Mouse (Mus musculus): ENCODE measurements at regions not wholly inside any gene's neighbourhood (a gene's known extent, or its start where the extent isn't known, plus 50 kb on each side); places are given as distances from the start of the nearest gene placed in this dataset.
"Not testable (repeated sequence)": the region's sequence is repeated elsewhere in the genome, so short reads cannot be mapped to it uniquely, and the experiment has no call there.

DNA sequence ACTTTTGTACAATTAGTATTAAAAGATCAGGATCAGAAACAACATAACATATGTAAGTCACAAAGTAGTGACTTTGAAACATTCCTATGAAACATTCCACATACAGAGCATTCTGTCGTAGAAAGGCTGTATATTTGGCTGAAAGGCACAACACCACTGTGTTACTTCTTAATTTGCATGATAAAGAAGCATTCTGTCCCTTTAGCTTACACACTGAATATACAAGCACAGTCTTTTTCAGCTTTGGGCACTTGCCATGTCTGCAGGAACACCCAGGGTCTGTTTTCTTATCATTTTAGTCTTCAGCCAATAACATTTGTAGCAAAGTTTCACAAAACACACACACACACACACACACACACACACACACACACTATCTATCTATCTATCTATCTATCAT, 82.2 kb upstream of the Klhl1 start:
- ATAC-seq (replicated peaks; ENCODE audit: poor library complexity), result not testable (repeated sequence)

GRCm38 (mm10) chr14:96592051-96592450, 73.1 kb upstream of the Klhl1 start:
- ATAC-seq (replicated peaks; ENCODE audit: poor library complexity), result no peak
